Mouse (Mus musculus) lung, adult 10 weeks (tissue): ENCODE results near the gene Olfr787. TPM values are rescaled to one million over a fixed set of nuclear protein-coding genes. Genes with fewer than 3 reads are reported as not detected.

Source experiments
- polyA plus RNA-seq: library from polyadenylated mRNA; stranded (reverse); fragments of 350-450 nt; fragmentation: Illumina TruSeq; extraction: RNeasy Lipid Tissue Mini Kit (QIAGEN cat#74804); gene quantifications from one replicate; pipeline ENCODE4 v1.2.3, GENCODE M21; 2014; ENCODE audit warnings: low read depth, low replicate concordance; ENCODE audit not compliant: insufficient read depth

Olfr787 gene
- not detected for polyA plus RNA-seq

GRCm38 (mm10) chr10:129461562-129461961, at the start of gene Olfr787:
TSS of gene Olfr787 (plus strand) at chr10:129461862.

DNA sequence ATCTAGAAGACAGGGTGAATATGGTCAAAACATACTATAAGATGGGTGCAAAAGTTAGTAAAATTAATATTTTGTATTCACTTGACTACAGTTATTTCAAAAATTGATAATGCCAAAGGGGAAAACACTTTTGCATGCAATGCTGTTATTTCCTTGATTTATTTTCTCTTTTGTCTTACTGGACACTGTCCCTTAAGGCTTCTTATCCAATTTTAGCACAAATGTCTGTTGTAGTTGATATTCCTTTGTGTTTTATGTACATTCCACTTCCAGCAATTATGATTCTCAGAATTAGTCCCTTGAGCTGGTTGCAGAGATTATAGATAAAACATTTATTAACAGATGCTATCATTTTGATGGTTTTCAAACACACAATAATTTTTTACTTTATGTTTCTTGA, 34.7 kb upstream of the Olfr787 start, which contains the start of gene Olfr786:
TSS of gene Olfr786 (plus strand) at position 301 of the 400 bp plus-strand sequence.

GRCm38 (mm10) chr10:129470698-129471097, 9.0 kb downstream of the Olfr787 start, which contains the start of gene Olfr788:
TSS of gene Olfr788 (plus strand) at chr10:129470998.

DNA sequence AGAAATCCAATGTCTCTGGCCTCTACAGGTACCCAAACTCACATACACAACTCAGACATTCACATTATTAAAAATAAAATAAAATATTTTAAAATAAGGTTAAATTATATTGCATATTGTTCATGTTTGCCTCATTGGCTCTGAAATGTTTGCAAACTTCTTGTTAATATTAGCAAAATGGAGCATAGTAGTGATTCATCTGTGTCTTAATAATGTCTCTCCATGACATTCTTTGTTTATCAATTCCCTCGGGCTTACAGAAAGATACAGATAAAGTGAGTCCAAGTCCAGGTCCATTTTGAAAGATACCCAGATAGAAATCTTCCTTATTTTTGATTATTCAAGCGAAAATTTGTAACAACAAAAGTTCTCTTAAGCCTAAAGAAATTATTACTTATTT, 22.8 kb downstream of the Olfr787 start, which contains the start of gene Olfr789:
TSS of gene Olfr789 (plus strand) at position 301 of the 400 bp plus-strand sequence.

GRCm38 (mm10) chr10:129498192-129498591, 36.5 kb downstream of the Olfr787 start, which contains the start of gene Olfr790:
TSS of gene Olfr790 (plus strand) at chr10:129498492.

Other genes with a start within 250 kb of the Olfr787 start
- not detected for gene Olfr774, start 225.7 kb upstream of the Olfr787 start, polyA plus RNA-seq
- gene Olfr775, start 213.4 kb upstream of the Olfr787 start, polyA plus RNA-seq = not detected
- not detected for gene Olfr776, start 202.7 kb upstream of the Olfr787 start, polyA plus RNA-seq
- gene Olfr777, start 190.4 kb upstream of the Olfr787 start, polyA plus RNA-seq = not detected
- not detected for gene Olfr780, start 143.7 kb upstream of the Olfr787 start, polyA plus RNA-seq
- gene Olfr781, start 133.0 kb upstream of the Olfr787 start, polyA plus RNA-seq = not detected
- not detected for gene Olfr782, start 113.0 kb upstream of the Olfr787 start, polyA plus RNA-seq
- not detected for gene Olfr784, start 77.8 kb upstream of the Olfr787 start, polyA plus RNA-seq
- not detected for gene Olfr785, start 56.4 kb upstream of the Olfr787 start, polyA plus RNA-seq
- not detected for gene Olfr786, start 34.6 kb upstream of the Olfr787 start, polyA plus RNA-seq
- not detected for gene Olfr788, start 9.1 kb downstream of the Olfr787 start, polyA plus RNA-seq
- gene Olfr789, start 22.9 kb downstream of the Olfr787 start, polyA plus RNA-seq = not detected
- not detected for gene Olfr790, start 36.6 kb downstream of the Olfr787 start, polyA plus RNA-seq
- not detected for gene Olfr791, start 59.9 kb downstream of the Olfr787 start, polyA plus RNA-seq
- gene Olfr792, start 77.3 kb downstream of the Olfr787 start, polyA plus RNA-seq = not detected
- gene Olfr794, start 105.8 kb downstream of the Olfr787 start, polyA plus RNA-seq = not detected
- not detected for gene Olfr796, start 150.7 kb downstream of the Olfr787 start, polyA plus RNA-seq
- gene Olfr798, start 166.1 kb downstream of the Olfr787 start, polyA plus RNA-seq = not detected
- gene Olfr799, start 175.6 kb downstream of the Olfr787 start, polyA plus RNA-seq = not detected
- gene Olfr800, start 195.8 kb downstream of the Olfr787 start, polyA plus RNA-seq = not detected
- gene Olfr801, start 212.0 kb downstream of the Olfr787 start, polyA plus RNA-seq = not detected
- gene Olfr802, start 226.3 kb downstream of the Olfr787 start, polyA plus RNA-seq = not detected
- gene Olfr803, start 232.4 kb downstream of the Olfr787 start, polyA plus RNA-seq = not detected
- not detected for gene Olfr804, start 241.3 kb downstream of the Olfr787 start, polyA plus RNA-seq